Mouse (Mus musculus) spleen, postnatal 4 days (tissue): ENCODE data around the gene Tbx2.

Experiments used
- DNase-seq, 2 experiments: peaks; one replicate each; pipeline ENCODE4 v3.0.0; 2022; ENCODE audit warnings: low spot score in 2 of 2

The Tbx2 gene

DNA sequence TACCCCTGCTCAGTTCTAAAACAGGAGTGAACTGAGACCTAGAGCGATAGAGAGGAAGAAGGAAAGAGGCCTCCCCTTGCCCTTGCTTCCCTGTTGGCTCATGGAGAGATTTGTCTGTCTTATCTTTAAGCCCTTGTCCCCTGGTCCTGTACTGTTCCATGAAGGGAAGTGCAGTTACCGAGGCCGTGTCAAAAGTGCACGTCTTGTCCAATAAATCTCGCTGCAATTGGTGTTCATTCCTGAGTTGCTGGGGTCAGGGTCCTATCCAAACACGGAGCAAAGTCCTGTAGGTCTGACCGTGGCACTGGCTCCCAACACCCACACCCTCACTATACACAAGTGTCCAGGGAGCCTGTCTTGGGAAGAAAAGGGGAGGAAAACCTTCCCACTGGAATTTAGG is 6.5 kb upstream of the Tbx2 start:
- DNase-seq = no peak

DNA sequence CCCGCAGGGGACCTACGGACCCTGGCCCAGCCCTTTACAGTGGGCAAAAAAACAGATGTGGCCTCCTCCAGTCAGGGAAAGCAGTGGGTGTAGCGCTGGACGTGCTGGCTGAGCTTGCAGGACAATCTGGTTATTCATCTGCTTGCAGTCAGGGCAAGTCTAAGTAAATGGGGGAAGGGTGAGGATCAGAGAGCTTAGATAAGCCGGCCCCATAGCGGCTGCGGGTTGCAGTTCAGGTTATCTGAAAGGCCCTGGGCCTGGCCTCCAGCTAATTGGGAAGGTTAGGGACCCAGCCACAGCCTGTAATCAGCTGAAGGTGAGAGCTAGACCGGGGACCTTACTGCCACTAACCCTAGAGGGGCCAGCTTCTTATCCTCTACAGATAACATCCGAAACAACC is 5.0 kb upstream of the Tbx2 start:
- DNase-seq = no peak

- no peak for DNase-seq
Measured at GRCm38 (mm10) chr11:85828691-85829519, 3.4 kb upstream of the Tbx2 start.

DNA sequence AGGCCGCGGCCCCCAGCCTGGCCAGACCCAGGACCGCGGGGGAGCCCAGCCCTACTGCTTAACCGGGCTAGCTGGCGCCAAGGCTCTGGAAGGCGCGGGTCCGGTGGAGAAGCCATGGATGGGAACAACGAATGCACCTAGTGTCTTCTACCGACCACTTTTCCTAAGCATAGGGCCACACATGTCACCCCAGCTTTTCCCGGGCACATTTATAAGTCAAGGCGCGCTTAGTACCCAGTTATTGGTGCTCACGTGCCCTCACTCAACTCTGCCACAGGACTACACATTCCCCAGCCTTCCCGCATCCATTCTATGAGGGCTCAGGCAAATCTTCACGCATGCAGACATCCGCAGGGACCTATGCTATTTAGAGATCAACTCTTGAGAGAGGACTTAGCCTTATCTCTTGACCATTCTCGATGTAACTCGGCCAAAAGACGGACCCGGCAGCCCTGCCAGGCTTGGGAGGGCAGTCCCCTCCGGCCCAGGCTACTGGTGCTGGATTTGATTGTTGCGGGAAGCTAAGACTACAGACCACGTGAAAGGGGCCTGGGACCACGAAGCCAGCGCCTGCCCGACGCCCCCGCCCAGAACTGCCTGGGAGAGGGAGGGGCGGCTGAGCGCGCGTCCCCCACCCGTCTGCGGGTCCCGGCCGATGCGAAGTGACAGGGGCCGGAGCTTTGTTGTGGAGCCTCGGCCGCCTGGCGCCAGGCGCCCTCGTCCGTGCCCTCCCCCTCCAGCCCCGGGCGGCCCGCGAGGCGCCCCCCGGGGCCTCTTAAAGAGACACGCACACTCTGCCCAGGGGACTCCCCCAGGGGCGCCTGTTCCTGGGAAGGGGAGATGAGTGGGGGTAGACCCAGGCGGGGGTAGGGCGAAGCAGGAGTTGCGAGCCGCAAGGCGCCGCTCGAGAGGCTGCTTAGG is 2.6 kb upstream of the Tbx2 start:
- no peak for DNase-seq

GRCm38 (mm10) chr11:85830901-85831341 is 1.4 kb upstream of the Tbx2 start:
- no peak for DNase-seq

GRCm38 (mm10) chr11:85831656-85832230 is 608 bp upstream of the Tbx2 start:
- no peak for DNase-seq

GRCm38 (mm10) chr11:85833081-85833521 is 750 bp downstream of the Tbx2 start:
- DNase-seq = no peak

DNA sequence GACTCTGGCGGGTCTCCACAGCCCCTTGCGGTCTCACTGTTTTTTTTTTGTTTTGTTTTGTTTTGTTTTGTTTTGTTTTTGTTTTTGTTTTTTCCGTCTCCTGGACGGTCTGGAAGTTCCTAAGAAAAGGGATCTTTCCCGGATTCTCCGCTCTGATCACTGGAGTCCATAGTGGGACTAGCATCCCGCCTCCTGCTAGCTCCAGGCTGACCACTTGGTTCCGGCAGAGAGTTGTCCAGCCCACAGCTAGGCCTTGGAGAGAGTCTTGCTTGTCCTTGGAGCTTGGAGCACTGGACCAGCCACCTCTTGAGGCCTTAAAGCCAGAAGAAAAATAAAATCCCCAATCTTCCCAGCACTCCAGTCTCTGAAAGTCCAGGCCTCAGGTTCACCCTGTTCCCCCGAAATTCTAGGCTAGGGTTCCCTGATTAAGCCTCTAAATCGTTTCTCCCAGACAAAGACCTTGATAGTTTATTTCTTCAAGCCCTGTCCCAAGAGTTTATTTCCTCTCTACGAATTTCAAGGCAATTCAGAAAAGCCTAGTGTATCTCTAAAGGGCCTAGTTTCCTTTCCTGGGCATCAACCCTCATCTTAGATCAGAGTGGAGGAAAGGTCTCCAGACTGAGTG is 1.5 kb downstream of the Tbx2 start:
- DNase-seq = no peak

GRCm38 (mm10) chr11:85834386-85834931 is 2.1 kb downstream of the Tbx2 start:
- DNase-seq = no peak

GRCm38 (mm10) chr11:85835001-85835752 is 2.8 kb downstream of the Tbx2 start:
- no peak for DNase-seq

- no peak for DNase-seq
Measured at GRCm38 (mm10) chr11:85835753-85836522, 3.6 kb downstream of the Tbx2 start.

DNA sequence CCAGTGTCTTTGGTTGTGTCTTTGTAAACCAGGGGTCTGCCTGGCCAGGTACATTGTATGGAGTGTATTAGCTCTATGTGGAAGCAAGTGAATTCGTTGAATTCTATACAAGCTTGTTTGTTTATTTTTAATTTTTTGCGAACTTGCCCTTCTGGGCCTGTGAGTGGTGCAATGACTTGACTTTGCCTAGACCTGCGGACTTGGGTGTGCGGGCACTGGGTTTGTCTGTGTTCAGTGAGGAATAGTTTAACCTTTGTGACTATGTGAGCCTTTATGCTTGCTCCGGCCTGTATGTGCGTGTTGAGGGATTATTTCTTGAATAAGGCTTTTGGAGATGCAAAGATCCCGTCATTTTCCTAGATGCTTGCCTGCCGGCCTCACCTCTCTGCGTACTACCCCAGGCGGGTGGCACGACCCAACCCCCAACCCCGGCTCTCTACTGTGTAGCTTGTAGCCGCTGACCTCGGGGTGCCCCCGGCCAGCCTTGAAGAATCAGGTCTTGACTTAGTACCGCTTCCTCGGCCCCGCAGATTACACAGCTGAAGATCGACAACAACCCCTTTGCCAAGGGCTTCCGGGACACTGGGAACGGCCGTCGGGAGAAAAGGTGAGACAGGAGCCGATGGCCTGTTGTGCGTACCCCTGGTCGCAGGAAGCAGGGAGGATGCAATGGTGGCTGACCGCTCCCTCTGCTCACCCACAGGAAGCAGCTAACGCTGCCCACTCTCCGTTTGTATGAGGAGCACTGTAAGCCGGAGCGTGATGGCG is 4.4 kb downstream of the Tbx2 start:
- DNase-seq = no peak

DNA sequence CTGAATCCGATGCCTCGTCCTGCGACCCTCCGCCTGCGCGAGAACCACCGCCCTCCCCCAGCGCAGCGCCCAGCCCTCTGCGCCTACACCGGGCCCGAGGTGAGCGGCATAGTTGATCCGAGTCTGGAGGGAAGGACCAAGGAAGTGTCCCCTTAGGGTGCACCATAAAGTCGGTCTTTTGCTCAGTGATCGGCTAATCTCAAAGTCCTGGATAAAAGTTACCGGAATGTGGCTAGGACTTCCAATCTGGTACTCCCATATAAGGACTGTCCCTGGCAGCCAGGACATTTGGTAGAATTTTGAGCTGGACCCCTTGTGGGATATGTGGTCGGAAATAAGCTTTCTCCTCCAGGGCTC is 4.9 kb downstream of the Tbx2 start:
- no peak for DNase-seq

GRCm38 (mm10) chr11:85837648-85838423 is 5.5 kb downstream of the Tbx2 start:
- no peak for DNase-seq

GRCm38 (mm10) chr11:85838424-85839257 is 6.3 kb downstream of the Tbx2 start:
- DNase-seq = no peak

- no peak for DNase-seq
Measured at GRCm38 (mm10) chr11:85839258-85840030, 7.1 kb downstream of the Tbx2 start.
